Mouse (Mus musculus) spleen, postnatal 4 days (tissue): ENCODE data around the gene Gsto2.
A peak's percentile ranks its signal among the peaks of the same experiment; 100 is the strongest.

Experiments
- DNase-seq, 2 experiments: peaks; one replicate each; pipeline ENCODE4 v3.0.0; 2022; ENCODE audit warnings: low spot score in 2 of 2

Gsto2 gene

DNA sequence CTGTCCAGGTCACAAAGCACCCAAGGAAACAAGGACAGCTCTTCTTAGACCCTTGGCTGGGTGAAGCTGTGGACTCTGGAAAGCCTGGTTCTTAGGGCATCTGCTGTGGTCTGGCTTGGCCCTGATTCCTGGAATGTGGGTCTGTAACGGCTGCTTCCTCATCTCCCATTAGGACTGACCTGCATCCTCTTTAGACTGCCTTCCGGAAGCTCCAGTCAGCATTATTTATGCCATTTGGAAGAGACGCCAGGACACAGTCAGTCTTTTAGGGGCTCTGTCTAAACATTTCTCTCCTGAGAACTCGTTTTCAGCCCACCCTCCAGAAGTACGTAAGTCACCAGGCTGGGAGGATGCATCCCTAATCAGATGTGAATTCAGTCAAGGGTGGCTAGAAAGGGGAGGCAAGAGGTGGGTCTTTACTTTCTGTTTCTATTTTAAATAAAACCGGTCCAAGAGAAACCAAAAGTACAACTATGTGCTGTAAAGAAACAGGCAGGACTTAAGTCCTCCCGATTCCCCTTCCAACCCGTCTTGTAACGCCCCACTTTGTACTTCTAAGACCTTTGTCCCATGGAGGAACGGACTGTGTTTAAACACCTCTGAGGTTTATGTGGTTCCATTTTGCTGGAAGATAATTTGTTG lies 25.3 kb downstream of the Gsto2 start:
- no peak for DNase-seq

GRCm38 (mm10) chr19:47891562-47892312 lies 26.4 kb downstream of the Gsto2 start:
- DNase-seq, result no peak

- no peak for DNase-seq
Measured at GRCm38 (mm10) chr19:47893092-47893491, 27.8 kb downstream of the Gsto2 start.

GRCm38 (mm10) chr19:47898472-47899079 lies 33.2 kb downstream of the Gsto2 start:
- DNase-seq, result no peak

DNA sequence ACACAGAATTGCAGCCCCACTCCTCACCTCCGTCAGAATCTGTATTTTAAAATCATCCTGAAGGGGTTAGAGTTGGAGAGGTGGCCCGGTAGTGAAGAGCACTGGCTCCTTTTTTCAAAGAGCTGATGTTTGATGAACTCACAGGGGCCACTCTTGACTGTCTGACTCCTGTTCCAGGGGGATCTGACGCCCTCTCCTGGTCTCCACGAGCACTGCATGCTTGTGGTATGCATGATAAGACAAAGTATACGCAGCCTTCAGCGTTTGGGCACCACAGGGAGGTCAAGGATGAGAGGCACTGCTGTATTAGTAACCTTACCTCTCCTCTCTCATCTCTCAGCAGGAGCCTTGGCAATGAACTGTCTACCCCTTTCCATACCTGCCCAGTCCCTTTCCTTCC lies 34.7 kb downstream of the Gsto2 start:
- DNase-seq, result peak in 1 of 2 experiments; percentile 48

- no peak for DNase-seq
Measured at GRCm38 (mm10) chr19:47900558-47900957, 35.2 kb downstream of the Gsto2 start.

DNA sequence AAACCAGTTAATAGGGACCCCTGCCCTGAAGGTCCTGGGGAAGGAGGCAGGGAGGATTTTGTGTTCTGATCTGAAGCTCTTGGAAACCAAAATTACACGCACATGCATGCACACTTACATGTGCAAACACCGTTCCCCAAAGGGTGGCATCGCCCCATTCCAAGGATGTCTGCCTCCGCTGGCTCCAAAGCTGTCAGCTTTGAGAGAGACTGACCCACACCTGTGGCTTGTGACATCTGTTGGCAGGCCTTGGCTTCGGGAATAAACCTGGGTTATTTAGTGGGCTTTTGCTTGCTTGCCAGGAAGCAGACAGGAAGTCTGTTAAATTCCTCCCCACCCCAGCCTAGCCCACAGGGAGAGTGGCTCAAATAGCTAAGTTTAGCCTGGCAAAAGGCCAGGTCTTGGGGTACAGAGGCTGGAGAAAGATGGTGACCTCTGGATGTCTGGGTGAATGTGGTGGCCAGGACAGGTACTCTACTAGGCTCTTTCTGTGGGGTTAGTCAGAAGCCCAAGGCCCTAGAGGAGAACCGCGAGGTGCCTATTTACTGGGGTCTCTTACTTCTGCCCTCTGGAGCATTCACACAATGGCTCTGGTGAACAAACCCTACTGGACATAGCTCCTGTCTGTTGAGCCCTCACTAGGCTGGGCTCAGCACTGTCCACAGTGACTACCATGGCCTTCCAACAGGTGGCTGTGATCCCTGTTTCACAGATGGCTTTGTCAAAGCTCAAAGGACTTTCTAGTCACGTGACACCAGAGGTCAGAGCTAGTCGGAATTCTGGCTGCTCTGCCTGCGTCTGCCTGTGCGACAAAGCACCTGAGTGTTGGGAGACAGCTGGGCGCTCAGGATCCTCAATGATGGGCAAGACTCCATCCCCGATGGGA lies 37.2 kb downstream of the Gsto2 start:
- no peak for DNase-seq

DNA sequence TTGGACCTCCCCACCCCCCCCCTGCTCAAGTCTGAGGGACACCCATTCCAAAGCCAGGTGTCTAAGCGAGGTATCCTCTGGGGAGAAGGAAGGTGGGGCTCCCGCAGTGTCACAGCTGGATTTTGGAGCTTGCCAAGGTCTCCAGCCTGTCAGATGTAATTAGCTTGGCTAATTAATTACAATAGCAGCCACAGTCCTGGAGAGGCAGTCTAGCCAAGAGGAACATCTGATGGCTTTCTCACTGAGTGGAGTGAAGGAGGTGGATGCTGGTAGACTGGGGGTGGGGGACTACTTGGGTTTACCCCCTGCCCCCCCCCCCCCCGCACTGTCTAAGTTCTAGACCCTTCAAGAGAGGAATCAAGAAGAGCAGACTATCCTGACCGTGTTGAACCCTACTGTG lies 38.3 kb downstream of the Gsto2 start:
- DNase-seq, result no peak

- DNase-seq, result no peak
Measured at GRCm38 (mm10) chr19:47905081-47905480, 39.7 kb downstream of the Gsto2 start.

- DNase-seq, result peak in 1 of 2 experiments; percentile 34
Measured at GRCm38 (mm10) chr19:47905603-47906002, 40.3 kb downstream of the Gsto2 start.

- no peak for DNase-seq
Measured at GRCm38 (mm10) chr19:47907596-47907995, 42.3 kb downstream of the Gsto2 start.

DNA sequence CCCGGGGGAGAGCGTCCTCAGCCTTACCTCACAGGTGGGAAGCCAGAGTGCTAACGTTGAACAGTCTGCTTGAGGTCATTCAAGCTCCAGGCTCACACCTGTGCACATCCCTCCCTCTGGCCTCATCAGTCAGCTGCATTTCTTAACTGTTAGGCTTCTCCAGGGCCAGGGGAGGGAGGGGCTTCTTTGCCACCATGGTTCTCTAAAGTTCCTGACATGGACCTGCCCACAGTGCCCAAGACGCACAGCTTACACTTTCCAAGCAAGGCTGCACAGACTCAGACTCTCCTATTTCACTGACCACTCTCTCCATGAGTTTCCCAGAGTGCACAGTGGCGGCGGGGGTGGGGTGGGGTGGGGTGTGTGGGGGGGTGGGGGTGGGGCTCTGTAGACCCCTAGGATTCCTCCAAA lies 43.6 kb downstream of the Gsto2 start:
- no peak for DNase-seq

DNA sequence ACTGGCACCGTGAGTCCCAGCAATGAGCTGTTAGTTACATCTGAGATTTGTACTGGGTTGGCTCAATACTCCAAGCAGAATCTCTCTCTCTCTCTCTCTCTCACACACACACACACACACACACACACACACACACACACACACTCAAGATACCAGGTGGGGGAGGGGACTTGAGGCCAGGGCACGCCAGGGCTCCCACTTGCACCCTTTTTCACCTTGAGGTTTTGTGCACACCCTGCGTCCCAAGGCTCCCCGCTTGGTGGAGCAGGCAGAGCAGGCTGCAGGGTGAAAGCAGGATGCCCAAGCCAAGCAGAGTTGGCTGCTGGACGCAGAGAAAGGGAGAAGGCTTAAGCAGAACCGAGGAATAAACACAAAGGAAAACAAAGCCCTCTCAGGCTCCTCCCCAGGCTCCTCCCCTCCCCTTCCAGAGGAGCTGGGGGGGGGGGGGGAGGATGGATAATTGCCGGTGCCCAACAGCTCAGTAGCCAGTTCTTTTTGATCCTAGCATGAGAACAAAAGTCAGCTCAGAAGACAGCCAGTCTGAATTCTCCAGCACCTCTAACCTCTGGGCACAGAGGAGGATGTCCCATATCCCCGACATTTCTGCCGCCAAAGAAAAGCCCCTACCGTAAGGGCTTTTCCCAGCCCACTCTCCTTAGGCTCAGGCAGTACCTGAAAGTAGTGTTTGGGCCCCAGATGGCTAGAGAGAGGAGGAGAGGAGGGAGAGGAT lies 44.2 kb downstream of the Gsto2 start:
- no peak for DNase-seq

- no peak for DNase-seq
Measured at GRCm38 (mm10) chr19:47910117-47910618, 44.8 kb downstream of the Gsto2 start.

DNA sequence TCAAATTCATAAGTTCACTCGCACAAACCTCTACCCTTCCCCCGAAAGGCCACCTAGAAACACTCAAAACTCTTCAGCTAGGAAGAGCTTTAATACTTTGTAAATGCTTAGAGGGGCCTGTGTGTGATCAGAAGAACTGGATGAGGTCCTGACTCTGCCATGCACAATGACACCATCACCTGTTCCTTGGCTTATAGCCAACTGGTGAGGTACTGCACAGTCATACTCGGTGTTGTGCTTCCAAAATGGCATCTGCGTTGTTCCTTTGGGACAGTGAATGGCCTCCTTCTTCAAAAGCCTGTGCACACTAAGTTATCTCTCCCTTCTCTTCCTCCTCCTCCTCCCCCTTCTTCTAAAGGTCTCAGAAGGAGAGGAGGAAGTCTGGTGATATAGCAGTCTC lies 45.4 kb downstream of the Gsto2 start:
- no peak for DNase-seq

DNA sequence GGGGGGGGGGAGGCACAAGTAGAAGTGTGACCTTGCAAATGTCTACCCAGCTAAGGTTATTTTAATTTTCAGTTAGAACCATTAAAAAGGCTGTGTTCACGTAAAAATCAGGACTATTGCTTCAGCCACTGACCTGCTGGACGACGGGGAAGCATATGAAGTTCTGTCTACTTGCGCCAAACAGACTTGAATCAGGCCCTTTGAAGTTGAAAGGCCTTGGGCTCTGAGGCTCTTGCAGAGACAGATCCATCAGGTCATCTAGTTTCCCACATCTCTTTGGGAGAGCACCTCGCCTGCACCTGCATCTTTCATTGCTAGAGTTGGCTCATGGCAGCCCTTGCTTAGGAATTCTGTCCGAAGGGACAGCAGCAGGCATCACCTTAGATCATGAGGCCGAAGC lies 48.0 kb downstream of the Gsto2 start:
- no peak for DNase-seq

DNA sequence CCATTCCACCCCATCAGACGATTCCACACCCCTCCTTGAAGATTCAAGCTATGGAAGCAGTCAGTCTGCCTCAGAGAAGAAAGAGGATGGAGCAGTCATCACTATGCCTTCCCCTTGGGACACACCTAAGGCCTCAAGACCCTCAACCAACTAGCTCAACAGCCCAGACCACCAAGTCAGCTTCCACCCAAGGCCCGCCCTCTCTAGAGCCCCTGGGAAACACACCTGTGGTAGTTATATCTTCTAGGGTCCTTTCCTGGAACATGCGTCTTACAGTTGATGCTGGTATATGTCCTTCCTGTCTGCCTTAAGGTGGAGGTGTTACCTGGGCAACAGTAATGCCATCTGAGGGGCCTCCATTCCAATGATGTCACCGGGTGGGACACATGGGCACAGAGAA lies 48.9 kb downstream of the Gsto2 start:
- DNase-seq, result no peak

GRCm38 (mm10) chr19:47915251-47915650 lies 49.9 kb downstream of the Gsto2 start:
- no peak for DNase-seq

DNA sequence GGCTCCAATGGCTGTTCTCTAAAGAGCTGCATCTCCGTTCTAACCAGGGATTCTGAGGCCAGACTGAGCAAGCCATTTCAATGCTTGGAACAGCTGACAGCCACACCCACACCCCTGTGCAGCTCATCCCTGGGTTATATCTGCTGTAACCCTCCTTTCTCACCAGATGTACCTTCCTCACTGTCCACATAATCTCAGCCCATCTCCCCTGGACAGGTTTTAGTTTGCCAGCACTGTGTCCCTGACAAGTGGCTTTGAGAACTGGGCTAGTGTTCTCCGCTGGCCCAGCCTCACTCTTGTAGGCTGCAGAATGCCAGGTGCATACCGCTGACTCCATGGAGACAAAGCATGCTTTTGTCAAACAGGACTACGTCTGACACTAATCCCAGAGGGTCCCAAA lies 52.1 kb downstream of the Gsto2 start:
- DNase-seq, result no peak

DNA sequence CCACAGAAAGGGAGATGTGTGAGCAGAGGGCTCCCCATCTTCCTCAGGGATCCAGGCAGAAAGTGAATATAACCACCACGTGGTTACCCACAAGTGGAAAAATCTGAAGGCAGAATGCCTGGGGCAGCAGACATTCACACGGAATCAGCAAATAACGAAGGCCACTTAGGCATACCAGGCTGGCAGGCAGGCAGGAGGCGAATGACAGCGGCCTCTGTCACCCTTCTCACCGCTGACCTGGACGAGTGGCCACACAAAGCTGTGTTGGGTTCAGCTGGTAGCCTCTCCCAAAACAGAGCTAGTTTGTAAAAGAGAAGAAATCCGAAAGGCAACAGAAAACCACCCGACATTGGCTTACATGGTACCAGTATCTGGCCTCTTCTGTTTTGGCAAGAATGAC lies 52.7 kb downstream of the Gsto2 start:
- DNase-seq, result no peak

DNA sequence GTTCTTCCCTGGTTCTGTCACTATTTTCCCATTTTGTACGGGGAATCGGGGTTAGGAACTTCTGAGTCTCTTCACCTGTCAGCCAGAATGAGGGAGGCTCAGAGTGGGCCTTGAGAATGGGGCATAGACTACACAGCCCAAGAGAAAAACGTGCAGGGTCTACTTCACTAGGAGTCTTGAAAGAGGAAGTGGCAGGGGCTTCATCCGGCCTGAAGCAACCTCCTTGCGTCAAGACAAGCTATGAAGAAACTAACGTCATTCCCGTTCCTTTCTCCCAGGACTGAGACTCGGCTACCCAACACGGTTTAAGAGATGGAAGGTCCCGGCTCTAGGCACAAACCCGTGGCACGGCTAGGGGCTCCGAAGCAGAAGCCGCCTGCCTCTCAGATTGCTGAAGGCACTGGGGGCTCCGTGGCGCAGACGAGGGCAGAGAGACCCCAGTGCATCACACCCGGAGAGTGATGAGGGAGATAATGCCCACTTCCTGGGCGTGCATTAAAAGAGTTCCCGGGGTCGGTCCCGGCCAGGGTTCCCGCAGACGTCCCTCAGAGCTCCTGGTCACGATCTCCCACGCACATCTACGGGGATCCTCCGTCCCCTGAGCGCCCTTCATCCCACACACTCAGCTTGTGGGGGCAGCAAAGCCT lies 53.2 kb downstream of the Gsto2 start:
- peak in 1 of 2 experiments; percentile 28 for DNase-seq
